ENCODE assay signal across 8 mouse cellular contexts in the genomic region with DNA sequence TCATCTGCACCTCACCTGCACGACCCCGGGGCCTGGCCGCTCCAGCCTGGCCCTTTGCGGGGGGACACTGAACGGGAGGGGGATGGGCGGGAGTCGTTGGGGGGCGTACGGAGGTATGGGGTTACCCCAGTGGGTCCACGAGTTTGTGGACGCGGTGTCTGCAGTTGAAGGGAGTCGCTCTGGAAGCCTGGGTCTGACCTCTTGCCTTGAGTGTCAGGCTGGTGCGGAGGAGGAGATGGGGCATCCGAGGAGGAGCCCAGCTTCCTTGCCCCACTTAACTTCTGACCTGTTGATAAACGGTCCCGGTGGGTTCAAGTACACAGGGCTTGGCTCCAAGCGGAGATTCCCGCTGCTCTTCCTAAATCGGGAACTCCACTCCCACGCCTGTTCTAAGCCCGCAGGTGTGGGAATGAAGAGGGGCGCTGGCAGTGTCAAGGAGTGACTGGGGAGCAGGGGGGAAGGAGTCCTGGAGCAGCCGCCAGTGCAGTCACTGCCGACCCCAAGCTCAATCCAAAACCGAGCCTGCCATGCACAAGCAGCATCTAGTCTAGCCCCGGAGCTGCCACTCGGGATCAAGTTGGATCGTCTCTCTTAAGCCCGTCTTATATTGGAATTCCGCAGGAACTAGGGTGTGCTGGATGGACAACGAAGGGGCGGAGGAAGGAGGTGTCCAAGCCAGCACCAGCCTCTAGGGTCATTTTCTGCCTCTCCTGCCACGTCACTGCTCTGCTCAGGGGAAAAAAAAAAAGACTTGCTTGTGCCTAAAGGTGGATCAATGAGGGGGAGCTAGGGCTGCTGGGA. TPM values are rescaled to one million over a fixed set of nuclear protein-coding genes. Genes with fewer than 3 reads are reported as not detected.
DNase-seq lines count a peak whose midpoint lies in the region; ATAC-seq lines count a peak whose summit lies in the region.

No protein-coding gene starts in this region.

- H3K27me3 ChIP-seq in neural tube, embryonic 13.5 days, result no peaks in the 10 kb centered on the region

- H3K36me3 ChIP-seq in neural tube, embryonic 13.5 days, result no peaks in the 10 kb centered on the region

- peak overlapping the region; percentile 97 for H3K4me3 ChIP-seq in neural tube, embryonic 13.5 days

- H3K27ac ChIP-seq in neural tube, embryonic 13.5 days (replicated peaks), result peak overlapping the region; percentile 85

- H3K4me2 ChIP-seq in neural tube, embryonic 13.5 days, result peak overlapping the region; percentile 97

- ATAC-seq in neural tube, embryonic 13.5 days (ENCODE audit: low read depth), result peak; percentile 10; the same call in 1 of the 2 replicates

- peak overlapping the region; percentile 96 for H3K9ac ChIP-seq in neural tube, embryonic 13.5 days

- DNase-seq in CD4-positive, CD25-positive, alpha-beta regulatory T cell, adult 2 months (ENCODE audit: low read depth, low spot score), result peak; percentile 30
- peak; percentile 10 for DNase-seq in adrenal gland, adult 8-10 months
- peak; percentile 61 for DNase-seq in embryo, embryonic 9.5 days (ENCODE audit: extremely low spot score)
- peak; percentile 11 for DNase-seq in heart, adult 8-10 months (ENCODE audit: low spot score)
- peak; percentile 14 to 17 for DNase-seq in kidney, adult 8-10 months
- DNase-seq in lung, adult 18-20 months, result peak; percentile 15 to 37
- peak; percentile 50 for DNase-seq in testis, postnatal 10 days (ENCODE audit: low spot score)

- H3K4me1 ChIP-seq in neural tube, embryonic 13.5 days (replicated peaks), result peaks cover 25% of the 10 kb centered on the region

- WGBS in neural tube, embryonic 13.5 days, result under 1% methylated on average over 34 of the region's 34 CpGs

- no peaks in the 10 kb centered on the region for H3K9me3 ChIP-seq in neural tube, embryonic 13.5 days

RNA-seq across cellular contexts. Expression of gene Tmem263, which starts 0.9 kb away (rescaled TPM):
- total RNA-seq in adrenal gland, adult 8-10 months (2022), result 10 to 100 TPM; 17.5 to 23.4 (median 20.6) TPM
- 10 to 100 TPM; 14.3 to 14.7 (median 14.6) TPM for total RNA-seq in heart, adult 8-10 months (2022)
- polyA plus RNA-seq in neural tube, embryonic 13.5 days (2015; fragmentation: Nextera tagmentation; extraction: Ambion mirVana), result 62.8 and 67.6 TPM in 2 replicates

RNA-seq across cellular contexts. Expression of gene Fhl4, which starts 1.0 kb away (rescaled TPM):
- under 1 TPM; 0.70 to 0.78 (median 0.75) TPM for total RNA-seq in adrenal gland, adult 8-10 months (2022)
- total RNA-seq in heart, adult 8-10 months (2022), result under 1 TPM; 0.17 to 0.46 (median 0.36) TPM
- polyA plus RNA-seq in neural tube, embryonic 13.5 days (2015; fragmentation: Nextera tagmentation; extraction: Ambion mirVana), result 1.8 and 2.2 TPM in 2 replicates

RNA-seq across cellular contexts. Expression of gene Mterf2, which starts 24.5 kb away (rescaled TPM):
- 10 to 100 TPM in 2 of 4 experiments, 1 to 10 TPM in 2; 5.7 to 15.3 (median 8.8) TPM for total RNA-seq in adrenal gland, adult 8-10 months (2022)
- 10 to 100 TPM; 18.0 to 27.6 (median 25.1) TPM for total RNA-seq in heart, adult 8-10 months (2022)
- 35.2 and 38.2 TPM in 2 replicates for polyA plus RNA-seq in neural tube, embryonic 13.5 days (2015; fragmentation: Nextera tagmentation; extraction: Ambion mirVana)

Comparison
In these comparisons a context has a peak if more than half of its experiments do, and no peak if none do; other contexts are left out.
1. Peak in every context shown above with its lines: DNase-seq, ATAC-seq, H3K4me3 ChIP-seq and H3K27ac ChIP-seq.
2. DNase-seq: peak in every context shown above with its lines; median percentile 61 in embryo, embryonic 9.5 days; 50 in testis, postnatal 10 days; 30 in CD4-positive, CD25-positive, alpha-beta regulatory T cell, adult 2 months; 26 in lung, adult 18-20 months; 16 in kidney, adult 8-10 months; 11 in heart, adult 8-10 months; 10 in adrenal gland, adult 8-10 months.